Mouse (Mus musculus) hindbrain, embryonic 11.5 days (tissue): ENCODE data around the gene Slc38a4. TPM values are rescaled to one million over a fixed set of nuclear protein-coding genes. Genes with fewer than 3 reads are reported as not detected.

Experiments used
- ATAC-seq: fragments of 200-750 bp; cut with Nextera tagmentation; 2 replicates; pipeline ENCODE4 v1.8.0; 2017; ENCODE audit warnings: mild to moderate bottlenecking, moderate TSS enrichment, moderate library complexity; ENCODE audit not compliant: low FRiP score
- DNase-seq: peaks from one replicate; pipeline ENCODE4 v3.0.0-alpha.2; 2015; ENCODE audit warnings: low spot score
- H3K27ac ChIP-seq: fragments of 300-500 bp; sonication (generic); 2 replicates; pipeline ENCODE4 v1.5.1; 2014; ENCODE audit warnings: mild to moderate bottlenecking, low read depth, low read length
- H3K27me3 ChIP-seq: fragments of 300-500 bp; sonication (generic); 2 replicates; pipeline ENCODE4 v1.6.1; 2014; ENCODE audit warnings: mild to moderate bottlenecking, low read length, moderate library complexity, mixed read lengths; ENCODE audit not compliant: control insufficient read depth, insufficient read depth
- H3K36me3 ChIP-seq: fragments of 300-500 bp; sonication (generic); 2 replicates; pipeline ENCODE4 v1.6.1; 2014; ENCODE audit warnings: mild to moderate bottlenecking, low read length, moderate library complexity, mixed read lengths; ENCODE audit not compliant: control insufficient read depth, insufficient read depth
- H3K4me1 ChIP-seq: fragments of 300-500 bp; sonication (generic); replicated peaks from 2 replicates; pipeline ENCODE4 v1.6.1; 2014; ENCODE audit warnings: low read length, mixed read lengths; ENCODE audit not compliant: control insufficient read depth, insufficient read depth
- H3K4me2 ChIP-seq: fragments of 300-500 bp; sonication (generic); replicated peaks from 2 replicates; pipeline ENCODE4 v1.6.1; 2014; ENCODE audit warnings: mild to moderate bottlenecking, low read depth, low read length
- H3K4me3 ChIP-seq: fragments of 300-500 bp; sonication (generic); 2 replicates; pipeline ENCODE4 v1.5.1; 2014; ENCODE audit warnings: low read depth, low read length
- H3K9ac ChIP-seq: fragments of 300-500 bp; sonication (generic); 2 replicates; pipeline ENCODE4 v1.6.1; 2014; ENCODE audit warnings: low read depth, low read length
- H3K9me3 ChIP-seq: fragments of 300-500 bp; sonication (generic); 2 replicates; pipeline ENCODE4 v1.6.1; 2016; ENCODE audit warnings: low read length; ENCODE audit not compliant: control insufficient read depth
- WGBS: fragments of 180-500 bp; shearing (Covaris S2); extraction: QIAGEN DNeasy Blood & Tissue Kit; methylation state at CpG from one replicate; pipeline ENCODE4 v1.1.7; 2014; 5-methylcytosine and 5-hydroxymethylcytosine counted together
- polyA plus RNA-seq: library from polyadenylated mRNA; unstranded; fragments of >200 nt; fragmentation: Nextera tagmentation; extraction: Ambion mirVana; gene quantifications from 2 replicates; pipeline ENCODE4 v1.2.1, GENCODE M21; 2014

Slc38a4 gene
- polyA plus RNA-seq, 1 experiment from 2014 or later, result 39.7 TPM

DNA sequence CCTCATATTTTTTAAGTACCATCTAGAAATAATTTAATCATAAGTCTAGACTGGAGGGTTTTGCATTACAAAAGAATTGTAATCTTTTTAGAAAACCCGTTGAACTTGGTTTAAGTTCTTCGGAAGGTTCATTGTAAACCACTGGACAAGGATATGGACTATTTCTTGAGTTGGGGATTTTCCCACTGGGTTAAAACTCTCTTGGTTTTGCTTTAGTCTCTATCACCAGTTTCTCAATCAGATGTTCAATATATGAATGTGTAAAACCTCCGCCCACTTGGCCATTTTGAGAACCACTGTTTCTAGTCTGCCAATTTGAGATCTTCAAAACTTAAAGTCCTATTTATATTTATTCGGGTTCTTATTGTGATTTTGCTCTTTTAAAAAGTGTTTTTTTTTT is 25.6 kb downstream of the Slc38a4 start:
- H3K9ac ChIP-seq, result no peak overlapping the region
- no peaks in the 10 kb centered on the region for H3K4me1 ChIP-seq
- ATAC-seq (no peak), DNase-seq (no peak)
- 87% methylated on average over 4 of the region's 4 CpGs for WGBS
- H3K27me3 ChIP-seq, result no peaks in the 10 kb centered on the region
- no peak overlapping the region for H3K4me3 ChIP-seq
- no peak overlapping the region for H3K4me2 ChIP-seq
- H3K36me3 ChIP-seq, result no peaks in the 10 kb centered on the region
- H3K27ac ChIP-seq, result no peak overlapping the region
- H3K9me3 ChIP-seq, result no peaks in the 10 kb centered on the region

DNA sequence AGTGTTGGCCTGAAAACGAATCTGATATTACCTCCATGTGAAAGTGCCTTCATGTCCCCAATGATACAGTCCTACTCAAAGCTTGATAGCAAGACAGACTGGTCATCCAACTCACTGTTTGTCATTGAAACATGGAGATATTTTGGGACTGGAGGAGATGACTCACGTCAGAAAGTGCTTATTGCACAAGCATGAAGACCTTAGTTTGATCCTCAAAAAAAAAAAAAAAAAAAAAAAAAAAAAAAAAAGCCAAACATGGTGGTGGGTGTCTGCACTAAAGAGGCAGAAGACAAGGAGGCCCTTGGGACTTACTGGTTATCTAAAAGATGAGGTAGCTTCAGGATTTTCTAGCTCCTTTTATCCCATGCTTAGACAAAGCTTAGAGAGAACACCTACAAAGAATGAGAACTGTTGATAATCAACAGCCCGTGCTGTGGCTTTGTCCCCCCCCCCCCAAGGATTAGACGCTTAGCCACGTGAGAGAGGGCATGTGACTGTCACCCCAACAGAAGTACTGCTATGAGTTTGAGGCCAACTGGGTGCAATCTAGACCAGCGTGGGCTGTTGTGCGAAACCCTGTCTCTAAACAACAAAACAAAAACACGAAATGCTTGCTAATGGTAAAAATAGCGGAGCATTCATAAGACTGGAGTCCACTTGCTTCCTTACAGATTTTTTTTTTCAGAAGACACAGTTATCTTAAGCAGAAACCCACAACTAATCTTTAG is 26.5 kb downstream of the Slc38a4 start:
- Histone ChIP-seq H3K9ac (no peak overlapping the region), H3K27ac (no peak overlapping the region), H3K4me3 (no peak overlapping the region), H3K4me1 (no peaks in the 10 kb centered on the region), H3K36me3 (no peaks in the 10 kb centered on the region), H3K27me3 (no peaks in the 10 kb centered on the region), H3K9me3 (no peaks in the 10 kb centered on the region), H3K4me2 (no peak overlapping the region)
- DNase-seq (no peak), ATAC-seq (no peak)
- WGBS, result 85% methylated on average over 9 of the region's 9 CpGs

GRCm38 (mm10) chr15:97028651-97029050 is 27.1 kb downstream of the Slc38a4 start:
- ATAC-seq (no peak), DNase-seq (no peak)
- Histone ChIP-seq H3K9me3 (no peaks in the 10 kb centered on the region), H3K4me1 (no peaks in the 10 kb centered on the region), H3K4me3 (no peak overlapping the region), H3K27ac (no peak overlapping the region), H3K9ac (no peak overlapping the region), H3K36me3 (no peaks in the 10 kb centered on the region), H3K4me2 (no peak overlapping the region), H3K27me3 (no peaks in the 10 kb centered on the region)
- 82% methylated on average over 11 of the region's 11 CpGs for WGBS

GRCm38 (mm10) chr15:97028046-97028634 is 27.6 kb downstream of the Slc38a4 start:
- 48% methylated on average over 4 of the region's 4 CpGs for WGBS
- DNase-seq (no peak), ATAC-seq (no peak)
- no peaks in the 10 kb centered on the region for H3K36me3 ChIP-seq
- H3K4me2 ChIP-seq, result no peak overlapping the region
- no peaks in the 10 kb centered on the region for H3K4me1 ChIP-seq
- H3K4me3 ChIP-seq, result no peak overlapping the region
- no peak overlapping the region for H3K9ac ChIP-seq
- H3K27ac ChIP-seq, result no peak overlapping the region
- H3K27me3 ChIP-seq, result no peaks in the 10 kb centered on the region
- no peaks in the 10 kb centered on the region for H3K9me3 ChIP-seq

GRCm38 (mm10) chr15:97026670-97027069 is 29.1 kb downstream of the Slc38a4 start:
- ATAC-seq, result no peak
- no peak overlapping the region for H3K4me2 ChIP-seq
- WGBS, result 84% methylated on average over 6 of the region's 6 CpGs

DNA sequence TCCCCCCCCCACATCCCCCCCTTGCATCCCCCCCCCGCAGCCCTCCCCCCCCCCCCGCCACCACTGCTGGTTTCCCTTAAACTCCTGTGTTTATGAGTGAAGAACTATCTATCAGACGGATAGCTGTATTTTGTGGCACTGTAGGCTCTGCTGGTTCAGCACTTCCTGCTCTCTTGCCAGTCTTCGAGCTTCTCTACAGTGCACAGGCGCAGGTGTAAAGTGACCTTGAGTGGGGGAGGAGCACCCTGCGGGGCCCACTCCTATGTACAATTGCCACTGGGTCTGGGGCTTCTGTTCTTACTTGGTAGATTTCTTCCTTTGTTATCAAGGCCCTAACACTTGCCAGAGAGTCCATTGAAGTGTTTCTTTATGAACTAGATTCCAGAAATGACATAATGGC is 33.0 kb downstream of the Slc38a4 start:
- no peaks in the 10 kb centered on the region for H3K27me3 ChIP-seq
- H3K36me3 ChIP-seq, result no peaks in the 10 kb centered on the region
- no peak for ATAC-seq
- DNase-seq, result no peak
- no peak overlapping the region for H3K4me3 ChIP-seq
- WGBS, result 77% methylated on average over 4 of the region's 6 CpGs
- H3K9me3 ChIP-seq, result no peaks in the 10 kb centered on the region
- H3K4me2 ChIP-seq, result no peak overlapping the region
- H3K27ac ChIP-seq, result no peak overlapping the region
- H3K4me1 ChIP-seq, result no peaks in the 10 kb centered on the region
- H3K9ac ChIP-seq, result no peak overlapping the region

More at GRCm38 (mm10) chr15:97026670-97027069, 29.1 kb downstream of the Slc38a4 start:
- Histone ChIP-seq H3K36me3 (no peaks in the 10 kb centered on the region), H3K4me3 (no peak overlapping the region), H3K9ac (no peak overlapping the region), H3K9me3 (no peaks in the 10 kb centered on the region), H3K27me3 (no peaks in the 10 kb centered on the region), H3K4me1 (no peaks in the 10 kb centered on the region), H3K27ac (no peak overlapping the region)
- DNase-seq, result no peak

DNA sequence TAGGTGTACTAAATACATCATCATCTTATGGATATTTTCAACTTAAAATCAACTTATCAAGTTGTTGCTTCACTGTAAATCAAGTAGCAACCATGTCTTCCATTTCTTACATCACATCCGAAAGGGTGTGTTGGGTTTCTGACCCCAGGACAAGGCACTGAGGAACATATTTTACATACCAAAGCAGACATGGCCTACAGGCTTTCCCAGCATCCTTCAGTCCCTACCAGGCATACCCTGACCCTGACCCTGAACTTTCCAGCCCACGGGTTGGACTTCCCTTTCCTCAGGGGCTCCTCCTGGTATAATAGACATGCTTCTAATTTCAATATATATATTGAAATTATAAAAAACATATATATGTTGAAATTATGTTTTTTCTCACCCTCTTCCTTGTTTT is 33.5 kb downstream of the Slc38a4 start:
- H3K9me3 ChIP-seq, result no peaks in the 10 kb centered on the region
- 84% methylated on average over 2 of the region's 2 CpGs for WGBS
- no peak for ATAC-seq

DNA sequence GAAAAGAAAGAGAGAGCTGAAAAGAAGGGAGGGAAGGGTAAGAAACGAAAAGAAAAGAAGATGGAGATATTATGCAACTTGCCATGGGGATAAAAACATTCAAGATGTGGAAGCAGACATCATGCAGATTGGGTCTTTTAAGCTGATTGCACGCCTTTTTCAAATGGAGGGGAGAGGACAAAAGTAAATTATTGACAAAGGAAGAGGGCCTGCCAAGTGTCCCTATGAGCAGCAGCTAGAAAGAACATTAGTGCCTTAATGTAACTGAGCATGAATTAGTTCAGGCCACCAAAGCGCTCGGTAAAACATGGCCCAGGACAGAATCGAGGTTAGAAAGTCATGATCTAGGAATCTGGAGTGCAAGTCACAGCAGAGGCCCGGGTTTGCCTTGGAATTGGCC is 35.5 kb downstream of the Slc38a4 start:
- Histone ChIP-seq H3K9ac (no peak overlapping the region), H3K36me3 (no peaks in the 10 kb centered on the region), H3K27ac (no peak overlapping the region), H3K9me3 (no peaks in the 10 kb centered on the region), H3K4me1 (no peaks in the 10 kb centered on the region), H3K27me3 (no peaks in the 10 kb centered on the region), H3K4me2 (no peak overlapping the region), H3K4me3 (no peak overlapping the region)
- 82% methylated on average over 6 of the region's 6 CpGs for WGBS
- no peak for ATAC-seq
- no peak for DNase-seq

More for the DNA sequence above, 33.5 kb downstream of the Slc38a4 start:
- Histone ChIP-seq H3K9ac (no peak overlapping the region), H3K4me2 (no peak overlapping the region), H3K36me3 (no peaks in the 10 kb centered on the region), H3K27ac (no peak overlapping the region), H3K27me3 (no peaks in the 10 kb centered on the region), H3K4me3 (no peak overlapping the region), H3K4me1 (no peaks in the 10 kb centered on the region)
- no peak for DNase-seq

- 91% methylated on average over 11 of the region's 11 CpGs for WGBS
- no peak overlapping the region for H3K4me3 ChIP-seq
- H3K4me1 ChIP-seq, result no peaks in the 10 kb centered on the region
- H3K4me2 ChIP-seq, result no peak overlapping the region
- DNase-seq, result no peak
- H3K27me3 ChIP-seq, result no peaks in the 10 kb centered on the region
- no peak for ATAC-seq
- H3K36me3 ChIP-seq, result no peaks in the 10 kb centered on the region
- H3K27ac ChIP-seq, result no peak overlapping the region
- no peaks in the 10 kb centered on the region for H3K9me3 ChIP-seq
- H3K9ac ChIP-seq, result no peak overlapping the region
These were observed 36.4 kb downstream of the Slc38a4 start for GRCm38 (mm10) chr15:97019323-97019722.
